Mouse (Mus musculus) E14TG2a.4 (cell line): ENCODE measurements around the gene Mybbp1a.
A peak's percentile ranks its signal among the peaks of the same experiment; 100 is the strongest.

Source experiments
- H3K27me3 ChIP-seq: 2 replicates; pipeline ENCODE4 v1.6.1; 2014; ENCODE audit warnings: low read length, control low read depth; ENCODE audit not compliant: insufficient read depth
- H3K36me3 ChIP-seq: 2 replicates; pipeline ENCODE4 v1.6.1; 2014; ENCODE audit warnings: low read length, control low read depth; ENCODE audit not compliant: insufficient read depth
- H3K4me1 ChIP-seq: replicated peaks from 2 replicates; pipeline ENCODE4 v1.6.1; 2014; ENCODE audit warnings: low read depth, low read length, control low read depth
- H3K4me3 ChIP-seq: replicated peaks from 2 replicates; pipeline ENCODE4 v1.5.1; 2014; ENCODE audit warnings: mild to moderate bottlenecking, low read length
- H3K9me3 ChIP-seq: 2 replicates; pipeline ENCODE4 v1.6.1; 2014; ENCODE audit warnings: low read length, control low read depth
- CTCF ChIP-seq: conservative IDR thresholded peaks from 2 replicates; pipeline ENCODE4 v1.5.1; 2014; ENCODE audit warnings: low read length
- NANOG ChIP-seq: IDR thresholded peaks from 2 replicates; pipeline ENCODE4 v1.6.1; 2014; ENCODE audit warnings: borderline replicate concordance, low read length, mixed read lengths
- POU5F1 ChIP-seq: IDR thresholded peaks from 2 replicates; pipeline ENCODE4 v1.6.1; 2014; ENCODE audit warnings: low read length, borderline replicate concordance

Mybbp1a gene

DNA sequence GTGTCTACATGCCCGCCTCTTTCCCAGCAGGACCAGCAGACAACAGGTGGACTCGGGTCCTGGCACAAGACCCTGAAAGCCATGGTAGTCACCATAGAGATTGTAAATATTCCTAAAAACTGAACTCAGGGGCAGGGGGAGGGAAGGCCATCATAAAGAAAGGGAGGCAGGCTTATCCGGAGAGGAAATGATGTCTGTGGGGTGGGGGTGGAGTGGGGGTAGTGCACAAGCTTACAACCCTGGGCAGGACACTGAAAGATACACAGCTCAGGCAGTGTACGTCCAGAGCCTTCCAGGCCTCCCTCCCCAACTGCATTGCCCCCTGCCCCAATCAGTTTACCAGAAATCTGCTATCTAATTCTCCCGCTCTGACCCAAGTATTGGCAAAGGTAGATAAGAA lies 46.0 kb downstream of the Mybbp1a start:
- peaks cover 32% of the 10 kb centered on the region for H3K4me1 ChIP-seq
- H3K4me3 ChIP-seq, result no peak overlapping the region
- no peaks in the 10 kb centered on the region for H3K36me3 ChIP-seq
- no peaks in the 10 kb centered on the region for H3K9me3 ChIP-seq
- peaks cover 68% of the 10 kb centered on the region for H3K27me3 ChIP-seq
- TF ChIP-seq CTCF, result no peak
- TF ChIP-seq POU5F1, result no peak
- TF ChIP-seq NANOG, result no peak

GRCm38 (mm10) chr11:72487739-72488138 lies 46.6 kb downstream of the Mybbp1a start:
- H3K4me1 ChIP-seq, result peaks cover 32% of the 10 kb centered on the region
- H3K9me3 ChIP-seq, result no peaks in the 10 kb centered on the region
- no peak for TF ChIP-seq POU5F1
- TF ChIP-seq CTCF, result no peak
- TF ChIP-seq NANOG, result no peak
- H3K27me3 ChIP-seq, result peaks cover 74% of the 10 kb centered on the region
- H3K4me3 ChIP-seq, result peak overlapping the region; percentile 85; the same call in 1 of the 2 replicates
- no peaks in the 10 kb centered on the region for H3K36me3 ChIP-seq

- Histone ChIP-seq H3K4me3 (peak overlapping the region; percentile 85), H3K9me3 (no peaks in the 10 kb centered on the region), H3K4me1 (peaks cover 32% of the 10 kb centered on the region), H3K27me3 (peaks cover 84% of the 10 kb centered on the region), H3K36me3 (no peaks in the 10 kb centered on the region)
- no peak for TF ChIP-seq POU5F1
- TF ChIP-seq CTCF, result no peak
- TF ChIP-seq NANOG, result no peak
Measured at GRCm38 (mm10) chr11:72488753-72489271, 47.7 kb downstream of the Mybbp1a start.

- Histone ChIP-seq H3K27me3 (peaks cover 84% of the 10 kb centered on the region), H3K4me1 (peaks cover 32% of the 10 kb centered on the region), H3K4me3 (peak overlapping the region; percentile 85), H3K9me3 (no peaks in the 10 kb centered on the region), H3K36me3 (no peaks in the 10 kb centered on the region)
- TF ChIP-seq POU5F1 (no peak), NANOG (no peak), CTCF (no peak)
Measured at GRCm38 (mm10) chr11:72489397-72489796, 48.2 kb downstream of the Mybbp1a start.

GRCm38 (mm10) chr11:72489881-72490301 lies 48.7 kb downstream of the Mybbp1a start, which contains the start of gene Spns2:
TSS of gene Spns2 (minus strand) at chr11:72489904.
- Histone ChIP-seq H3K4me1 (peaks cover 32% of the 10 kb centered on the region), H3K9me3 (no peaks in the 10 kb centered on the region), H3K27me3 (peaks cover 81% of the 10 kb centered on the region), H3K4me3 (peak within 1 kb of the TSS; percentile 85), H3K36me3 (no peaks in the 10 kb centered on the region)
- TF ChIP-seq NANOG (no peak), POU5F1 (no peak), CTCF (no peak)

GRCm38 (mm10) chr11:72491130-72491960 lies 50.2 kb downstream of the Mybbp1a start:
- no peaks in the 10 kb centered on the region for H3K36me3 ChIP-seq

DNA sequence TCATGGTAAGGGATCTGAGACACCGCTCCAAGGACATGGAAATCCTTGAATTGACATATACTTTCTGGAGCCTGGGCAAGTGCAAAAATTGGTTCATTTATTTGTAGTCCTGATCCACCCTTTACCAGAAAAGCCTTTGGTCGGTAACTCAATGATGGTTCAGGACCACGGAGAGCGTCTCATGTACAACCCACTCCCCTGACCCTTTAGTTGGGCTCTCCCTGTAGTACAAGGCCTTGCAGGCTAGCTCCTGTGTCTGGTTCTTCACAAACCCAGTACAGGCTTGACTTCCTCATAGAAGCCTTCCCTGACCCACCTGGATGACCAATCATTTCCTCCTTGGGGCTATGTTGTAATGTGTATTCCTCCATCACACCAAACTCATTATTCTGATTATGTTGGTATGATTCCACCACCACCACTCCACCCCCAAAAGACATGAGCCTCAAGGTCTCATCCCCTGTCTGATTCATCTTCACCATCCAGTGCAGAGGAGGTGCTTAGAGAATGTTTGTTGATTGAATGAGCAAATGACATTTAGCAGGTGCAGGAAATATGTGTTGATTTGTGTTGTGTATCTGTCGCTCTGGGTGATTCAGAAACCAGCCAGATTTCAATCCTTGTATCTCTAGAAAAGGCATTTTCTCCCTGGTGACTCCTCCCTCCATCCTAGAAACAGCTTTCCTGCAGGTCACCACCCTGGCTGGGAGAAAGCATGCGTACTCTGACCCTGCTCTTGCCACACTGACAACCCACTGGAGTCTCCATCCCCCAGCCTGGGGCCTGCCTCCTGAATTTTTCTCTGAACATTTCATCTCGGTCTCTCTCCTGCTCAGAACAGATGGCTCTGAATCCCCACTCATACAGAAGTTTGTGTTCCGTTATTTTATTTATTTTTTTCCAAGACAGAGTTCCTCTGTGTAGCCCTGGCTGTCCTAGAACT lies 53.2 kb downstream of the Mybbp1a start:
- H3K4me1 ChIP-seq, result peaks cover 18% of the 10 kb centered on the region
- no peak for TF ChIP-seq CTCF
- TF ChIP-seq POU5F1, result no peak
- TF ChIP-seq NANOG, result no peak

More at GRCm38 (mm10) chr11:72491130-72491960, 50.2 kb downstream of the Mybbp1a start:
- no peak for TF ChIP-seq CTCF
- no peak for TF ChIP-seq POU5F1
- no peak for TF ChIP-seq NANOG
- Histone ChIP-seq H3K9me3 (no peaks in the 10 kb centered on the region), H3K27me3 (peaks cover 69% of the 10 kb centered on the region), H3K4me1 (peaks cover 20% of the 10 kb centered on the region), H3K4me3 (no peak overlapping the region)

DNA sequence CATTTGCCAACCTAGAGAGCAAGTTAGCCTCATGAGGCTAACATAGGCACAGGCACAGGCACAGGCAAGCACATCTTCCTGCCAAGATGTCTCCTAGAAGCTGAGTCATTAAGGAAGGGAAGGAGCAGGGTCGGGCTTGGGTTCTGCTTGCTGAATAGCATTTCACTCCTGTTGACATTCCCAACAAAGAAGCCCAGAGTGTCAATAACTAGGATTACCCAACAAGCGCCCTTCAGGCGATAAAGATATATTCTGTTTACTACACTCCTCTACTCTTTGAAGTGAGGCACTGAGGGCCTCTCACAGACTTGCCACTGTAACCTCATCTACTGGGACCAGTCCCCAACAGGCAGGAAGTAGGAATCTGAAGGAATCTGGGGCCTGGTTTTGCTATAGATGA lies 54.9 kb downstream of the Mybbp1a start:
- H3K36me3 ChIP-seq, result no peaks in the 10 kb centered on the region
- H3K4me1 ChIP-seq, result peaks cover 13% of the 10 kb centered on the region
- H3K9me3 ChIP-seq, result no peaks in the 10 kb centered on the region
- TF ChIP-seq POU5F1 (no peak), CTCF (no peak), NANOG (no peak)
- peaks cover 27% of the 10 kb centered on the region for H3K27me3 ChIP-seq
- no peak overlapping the region for H3K4me3 ChIP-seq

More for the DNA sequence above, 53.2 kb downstream of the Mybbp1a start:
- no peak overlapping the region for H3K4me3 ChIP-seq
- H3K36me3 ChIP-seq, result no peaks in the 10 kb centered on the region
- peaks cover 39% of the 10 kb centered on the region for H3K27me3 ChIP-seq
- H3K9me3 ChIP-seq, result no peaks in the 10 kb centered on the region
